Mouse (Mus musculus) urinary bladder, postnatal 10 days (tissue): ENCODE measurements around the gene Arglu1.

Experiments
- DNase-seq: peaks from one replicate; pipeline ENCODE4 v3.0.0; 2022; ENCODE audit warnings: low spot score

The Arglu1 gene

DNA sequence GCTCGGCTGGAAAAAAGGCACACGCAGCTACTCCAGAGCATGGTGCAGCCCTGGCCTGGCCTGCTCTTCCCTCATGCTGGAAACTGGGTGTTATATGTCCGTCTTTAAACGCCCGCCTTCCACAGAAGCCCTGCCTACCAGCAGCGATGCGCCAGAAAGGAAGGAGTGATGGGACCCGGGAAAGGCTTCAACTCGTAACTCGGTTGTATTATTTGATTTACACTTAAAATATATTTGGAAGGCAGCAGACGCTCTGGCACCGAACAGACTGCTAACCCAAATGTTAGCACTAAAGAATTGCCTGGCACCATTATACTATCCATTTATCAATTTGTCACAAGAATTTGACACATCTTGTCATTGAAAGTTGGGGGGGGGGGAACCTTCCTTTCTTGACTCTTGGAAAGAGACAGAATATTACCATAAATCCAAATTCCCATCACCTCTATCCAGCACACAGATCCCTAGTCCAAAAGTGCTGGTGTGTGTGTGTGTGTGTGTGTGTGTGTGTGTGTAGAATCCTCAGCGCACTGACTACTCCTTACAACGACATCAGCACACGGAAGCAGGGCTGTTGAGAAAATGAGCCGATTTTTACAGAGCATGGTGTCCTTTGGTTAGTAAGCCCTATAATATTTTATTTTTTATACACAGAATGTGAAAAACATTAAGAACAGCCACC, 68.9 kb downstream of the Arglu1 start:
- DNase-seq = no peak

- DNase-seq = no peak
These were observed 69.8 kb downstream of the Arglu1 start for GRCm38 (mm10) chr8:8620536-8620935.

- no peak for DNase-seq
These were observed 70.8 kb downstream of the Arglu1 start for GRCm38 (mm10) chr8:8619221-8620194.
